Mouse (Mus musculus): ENCODE measurements at regions not wholly inside any gene's neighbourhood (a gene's known extent, or its start where the extent isn't known, plus 50 kb on each side); places are given as distances from the start of the nearest gene placed in this dataset.

- H3K27me3 ChIP-seq = no peaks in the 10 kb centered on the region
- no peak overlapping the region for H3K9ac ChIP-seq
- ATAC-seq (ENCODE audit: insufficient number of reproducible peaks, insufficient read depth, low FRiP score, low TSS enrichment, low read depth) = no peak
- H3K36me3 ChIP-seq = no peaks in the 10 kb centered on the region
- no peaks in the 10 kb centered on the region for H3K4me1 ChIP-seq
- no peak overlapping the region for H3K27ac ChIP-seq
- H3K4me2 ChIP-seq = no peak overlapping the region
- H3K9me3 ChIP-seq = peaks cover 5% of the 10 kb centered on the region
- WGBS = 72% methylated on average over 4 of the region's 4 CpGs
- no peak overlapping the region for H3K4me3 ChIP-seq
Measured at GRCm38 (mm10) chr19:28205691-28206090, 194.7 kb upstream of the Rfx3 start.

GRCm38 (mm10) chr19:28203719-28204118 is 192.8 kb upstream of the Rfx3 start:
- 76% methylated on average over 3 of the region's 3 CpGs for WGBS
- H3K27ac ChIP-seq = no peak overlapping the region
- ATAC-seq (ENCODE audit: insufficient number of reproducible peaks, insufficient read depth, low FRiP score, low TSS enrichment, low read depth) = no peak
- H3K4me2 ChIP-seq = no peak overlapping the region
- no peak overlapping the region for H3K4me3 ChIP-seq
- no peaks in the 10 kb centered on the region for H3K4me1 ChIP-seq
- no peaks in the 10 kb centered on the region for H3K36me3 ChIP-seq
- H3K9ac ChIP-seq = no peak overlapping the region
- H3K27me3 ChIP-seq = no peaks in the 10 kb centered on the region
- H3K9me3 ChIP-seq = peaks cover 5% of the 10 kb centered on the region

- 31% methylated on average over 8 of the region's 8 CpGs for WGBS
- no peak for ATAC-seq (ENCODE audit: insufficient number of reproducible peaks, insufficient read depth, low FRiP score, low TSS enrichment, low read depth)
- H3K9me3 ChIP-seq = no peaks in the 10 kb centered on the region; the same call in 1 of the 2 replicates
- no peaks in the 10 kb centered on the region for H3K4me1 ChIP-seq
- no peak overlapping the region for H3K4me2 ChIP-seq
- no peak overlapping the region for H3K27ac ChIP-seq
- no peaks in the 10 kb centered on the region for H3K36me3 ChIP-seq
- H3K27me3 ChIP-seq = no peaks in the 10 kb centered on the region
- no peak overlapping the region for H3K9ac ChIP-seq
- H3K4me3 ChIP-seq = no peak overlapping the region
Measured at GRCm38 (mm10) chr19:28199385-28199784, 188.4 kb upstream of the Rfx3 start.

- Histone ChIP-seq H3K9me3 (no peaks in the 10 kb centered on the region; the same call in 1 of the 2 replicates), H3K9ac (no peak overlapping the region), H3K36me3 (no peaks in the 10 kb centered on the region), H3K4me1 (no peaks in the 10 kb centered on the region), H3K4me2 (no peak overlapping the region), H3K27me3 (no peaks in the 10 kb centered on the region), H3K4me3 (no peak overlapping the region), H3K27ac (no peak overlapping the region)
- 93% methylated on average over 5 of the region's 5 CpGs for WGBS
- no peak for ATAC-seq (ENCODE audit: insufficient number of reproducible peaks, insufficient read depth, low FRiP score, low TSS enrichment, low read depth)
Measured at GRCm38 (mm10) chr19:28196881-28197280, 185.9 kb upstream of the Rfx3 start.

- Histone ChIP-seq H3K4me1 (0 out of 2 replicates have a peak, but pooled peaks cover 5% of the 10 kb centered on the region), H3K27ac (no peak overlapping the region), H3K4me2 (no peak overlapping the region), H3K4me3 (no peak overlapping the region), H3K36me3 (no peaks in the 10 kb centered on the region), H3K27me3 (no peaks in the 10 kb centered on the region), H3K9me3 (no peaks in the 10 kb centered on the region; the same call in 1 of the 2 replicates), H3K9ac (no peak overlapping the region)
- WGBS = 52% methylated on average over 3 of the region's 3 CpGs
- ATAC-seq (ENCODE audit: insufficient number of reproducible peaks, insufficient read depth, low FRiP score, low TSS enrichment, low read depth) = no peak
Measured at GRCm38 (mm10) chr19:28192248-28192647, 181.3 kb upstream of the Rfx3 start.

GRCm38 (mm10) chr19:28191428-28192116 is 180.6 kb upstream of the Rfx3 start:
- H3K9me3 ChIP-seq = no peaks in the 10 kb centered on the region
- WGBS = 46% methylated on average over 9 of the region's 9 CpGs
- no peak overlapping the region for H3K9ac ChIP-seq
- no peak overlapping the region for H3K4me3 ChIP-seq
- no peaks in the 10 kb centered on the region for H3K36me3 ChIP-seq
- H3K4me1 ChIP-seq = 0 out of 2 replicates have a peak, but pooled peaks cover 5% of the 10 kb centered on the region
- H3K27me3 ChIP-seq = no peaks in the 10 kb centered on the region
- H3K4me2 ChIP-seq = no peak overlapping the region
- no peak overlapping the region for H3K27ac ChIP-seq
- no peak for ATAC-seq (ENCODE audit: insufficient number of reproducible peaks, insufficient read depth, low FRiP score, low TSS enrichment, low read depth)

- Histone ChIP-seq H3K9ac (no peak overlapping the region), H3K4me3 (no peak overlapping the region), H3K27ac (no peak overlapping the region), H3K4me1 (0 out of 2 replicates have a peak, but pooled peaks cover 5% of the 10 kb centered on the region), H3K36me3 (no peaks in the 10 kb centered on the region), H3K27me3 (no peaks in the 10 kb centered on the region), H3K4me2 (no peak overlapping the region), H3K9me3 (no peaks in the 10 kb centered on the region)
- 77% methylated on average over 10 of the region's 10 CpGs for WGBS
- no peak for ATAC-seq (ENCODE audit: insufficient number of reproducible peaks, insufficient read depth, low FRiP score, low TSS enrichment, low read depth)
Measured at GRCm38 (mm10) chr19:28190250-28190649, 179.3 kb upstream of the Rfx3 start.

- Histone ChIP-seq H3K27ac (no peak overlapping the region), H3K4me3 (no peak overlapping the region), H3K36me3 (no peaks in the 10 kb centered on the region), H3K4me2 (no peak overlapping the region), H3K9ac (no peak overlapping the region), H3K27me3 (no peaks in the 10 kb centered on the region), H3K4me1 (0 out of 2 replicates have a peak, but pooled peaks cover 5% of the 10 kb centered on the region), H3K9me3 (no peaks in the 10 kb centered on the region)
- WGBS = 88% methylated on average over 6 of the region's 6 CpGs
- no peak for ATAC-seq (ENCODE audit: insufficient number of reproducible peaks, insufficient read depth, low FRiP score, low TSS enrichment, low read depth)
Measured at GRCm38 (mm10) chr19:28188363-28188762, 177.4 kb upstream of the Rfx3 start.

- Histone ChIP-seq H3K9ac (no peak overlapping the region), H3K27ac (no peak overlapping the region), H3K36me3 (no peaks in the 10 kb centered on the region), H3K4me2 (no peak overlapping the region), H3K27me3 (no peaks in the 10 kb centered on the region), H3K9me3 (no peaks in the 10 kb centered on the region), H3K4me1 (peaks cover 5% of the 10 kb centered on the region; the same call in 1 of the 2 replicates), H3K4me3 (no peak overlapping the region)
- ATAC-seq (ENCODE audit: insufficient number of reproducible peaks, insufficient read depth, low FRiP score, low TSS enrichment, low read depth) = no peak
- 67% methylated on average over 12 of the region's 12 CpGs for WGBS
Measured at GRCm38 (mm10) chr19:28182411-28183182, 171.6 kb upstream of the Rfx3 start.

GRCm38 (mm10) chr19:28181171-28181570 is 170.2 kb upstream of the Rfx3 start:
- no peak overlapping the region for H3K4me2 ChIP-seq
- peaks cover 5% of the 10 kb centered on the region; the same call in 1 of the 2 replicates for H3K4me1 ChIP-seq
- no peak overlapping the region for H3K9ac ChIP-seq
- no peaks in the 10 kb centered on the region for H3K27me3 ChIP-seq
- ATAC-seq (ENCODE audit: insufficient number of reproducible peaks, insufficient read depth, low FRiP score, low TSS enrichment, low read depth) = no peak
- H3K27ac ChIP-seq = no peak overlapping the region
- no peak overlapping the region for H3K4me3 ChIP-seq
- H3K9me3 ChIP-seq = no peaks in the 10 kb centered on the region
- 68% methylated on average over 2 of the region's 2 CpGs for WGBS
- H3K36me3 ChIP-seq = no peaks in the 10 kb centered on the region

- WGBS = 84% methylated on average over 6 of the region's 6 CpGs
- H3K9me3 ChIP-seq = no peaks in the 10 kb centered on the region
- ATAC-seq (ENCODE audit: insufficient number of reproducible peaks, insufficient read depth, low FRiP score, low TSS enrichment, low read depth) = no peak
Measured at GRCm38 (mm10) chr19:28178114-28178513, 167.1 kb upstream of the Rfx3 start.

GRCm38 (mm10) chr19:28176821-28177220 is 165.9 kb upstream of the Rfx3 start:
- Histone ChIP-seq H3K27me3 (no peaks in the 10 kb centered on the region), H3K9me3 (no peaks in the 10 kb centered on the region), H3K4me2 (no peak overlapping the region), H3K4me3 (no peak overlapping the region), H3K4me1 (peaks cover 12% of the 10 kb centered on the region), H3K27ac (no peak overlapping the region), H3K36me3 (no peaks in the 10 kb centered on the region), H3K9ac (no peak overlapping the region)
- 80% methylated on average over 6 of the region's 6 CpGs for whole genome bisulfite sequencing
- ATAC-seq (ENCODE audit: insufficient number of reproducible peaks, insufficient read depth, low FRiP score, low TSS enrichment, low read depth) = no peak

More at GRCm38 (mm10) chr19:28178114-28178513, 167.1 kb upstream of the Rfx3 start:
- H3K4me1 ChIP-seq = peaks cover 6% of the 10 kb centered on the region
- H3K4me3 ChIP-seq = no peak overlapping the region
- no peak overlapping the region for H3K27ac ChIP-seq
- no peaks in the 10 kb centered on the region for H3K27me3 ChIP-seq
- H3K36me3 ChIP-seq = no peaks in the 10 kb centered on the region
- no peak overlapping the region for H3K9ac ChIP-seq
- no peak overlapping the region for H3K4me2 ChIP-seq
